Mouse (Mus musculus): ENCODE measurements at regions not wholly inside any gene's neighbourhood (a gene's known extent, or its start where the extent isn't known, plus 50 kb on each side); places are given as distances from the start of the nearest gene placed in this dataset.

- TF ChIP-seq CTCF (IDR thresholded peaks at IDR 0.05; ENCODE audit: extremely low read depth, insufficient read depth, low read length) (no peak), POLR2A (IDR thresholded peaks at IDR 0.05; ENCODE audit: extremely low read depth, insufficient read depth, low read length) (no peak)
Measured at GRCm38 (mm10) chr3:149097026-149097425, 106.7 kb upstream of the Adgrl2 start.

Measured in cortical plate, adult 2 months (tissue).